Mouse (Mus musculus) heart, embryonic 11.5 days (tissue): ENCODE measurements around the gene Strc. TPM values are rescaled to one million over a fixed set of nuclear protein-coding genes. Genes with fewer than 3 reads are reported as not detected.

Experiments
- ATAC-seq: fragments of 200-750 bp; cut with Nextera tagmentation; replicated peaks from 2 replicates; pipeline ENCODE4 v1.8.0; 2017; ENCODE audit warnings: moderate library complexity; ENCODE audit not compliant: insufficient number of reproducible peaks, low FRiP score, low TSS enrichment
- H3K27ac ChIP-seq: fragments of 300-500 bp; sonication (generic); 2 replicates; pipeline ENCODE4 v1.5.1; 2014; ENCODE audit warnings: mild to moderate bottlenecking, low read depth, low read length
- H3K27me3 ChIP-seq: fragments of 300-500 bp; sonication (generic); 2 replicates; pipeline ENCODE4 v1.6.1; 2014; ENCODE audit warnings: mild to moderate bottlenecking, low read length, mixed read lengths; ENCODE audit not compliant: control insufficient read depth, insufficient read depth
- H3K36me3 ChIP-seq: fragments of 300-500 bp; sonication (generic); 2 replicates; pipeline ENCODE4 v1.6.1; 2014; ENCODE audit warnings: mild to moderate bottlenecking, low read length, moderate library complexity, mixed read lengths; ENCODE audit not compliant: control insufficient read depth, insufficient read depth
- H3K4me1 ChIP-seq: fragments of 300-500 bp; sonication (generic); 2 replicates; pipeline ENCODE4 v1.6.1; 2014; ENCODE audit warnings: low read length; ENCODE audit not compliant: control insufficient read depth, insufficient read depth
- H3K4me2 ChIP-seq: fragments of 300-500 bp; sonication (generic); 2 replicates; pipeline ENCODE4 v1.6.1; 2014; ENCODE audit warnings: mild to moderate bottlenecking, moderate library complexity
- H3K4me3 ChIP-seq: fragments of 300-500 bp; sonication (generic); 2 replicates; pipeline ENCODE4 v1.5.1; 2014; ENCODE audit warnings: low read depth, low read length
- H3K9ac ChIP-seq: fragments of 300-500 bp; sonication (generic); 2 replicates; pipeline ENCODE4 v1.6.1; 2014; ENCODE audit warnings: mild to moderate bottlenecking, low read depth, low read length, moderate library complexity
- H3K9me3 ChIP-seq: fragments of 300-500 bp; sonication (generic); replicated peaks from 2 replicates; pipeline ENCODE4 v1.6.1; 2016; ENCODE audit warnings: low read length; ENCODE audit not compliant: control insufficient read depth
- WGBS: fragments of 180-500 bp; shearing (Covaris S2); extraction: QIAGEN DNeasy Blood & Tissue Kit; methylation state at CpG from one replicate; pipeline ENCODE4 v1.1.7; 2014; ENCODE audit not compliant: insufficient replicate concordance; 5-methylcytosine and 5-hydroxymethylcytosine counted together
- polyA plus RNA-seq: library from polyadenylated mRNA; unstranded; fragments of >200 nt; fragmentation: Nextera tagmentation; extraction: Ambion mirVana; gene quantifications from 2 replicates; pipeline ENCODE4 v1.2.1, GENCODE M21; 2014

The Strc gene
- polyA plus RNA-seq, 1 experiment from 2014 or later: 0.03 TPM

DNA sequence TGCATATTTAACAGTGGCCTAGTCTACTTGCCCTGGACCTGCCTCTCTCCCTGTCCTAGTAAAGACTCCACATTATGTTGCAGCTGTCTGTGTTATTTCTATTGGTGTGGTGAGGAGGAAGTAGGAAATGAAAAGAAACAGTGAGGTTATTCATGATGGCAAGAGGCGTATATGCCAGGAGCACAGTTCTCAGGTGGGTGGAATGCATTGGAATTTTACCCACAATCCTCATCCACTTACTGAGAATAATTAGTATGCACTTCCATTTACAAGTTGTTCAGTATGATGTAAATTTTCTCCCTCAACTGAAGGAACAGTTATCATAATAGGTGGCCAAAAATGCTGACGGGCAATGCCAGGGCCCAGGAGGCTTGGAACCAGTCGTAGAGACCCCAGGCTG is 23.3 kb downstream of the Strc start:
- Histone ChIP-seq H3K36me3 (no peaks in the 10 kb centered on the region), H3K27ac (no peak overlapping the region), H3K4me1 (peaks cover under 1% of the 10 kb centered on the region), H3K9ac (no peak overlapping the region), H3K4me2 (no peak overlapping the region), H3K9me3 (no peaks in the 10 kb centered on the region), H3K27me3 (peaks cover 10% of the 10 kb centered on the region), H3K4me3 (no peak overlapping the region)
- ATAC-seq: no peak
- WGBS: 80% methylated on average over 3 of the region's 3 CpGs

DNA sequence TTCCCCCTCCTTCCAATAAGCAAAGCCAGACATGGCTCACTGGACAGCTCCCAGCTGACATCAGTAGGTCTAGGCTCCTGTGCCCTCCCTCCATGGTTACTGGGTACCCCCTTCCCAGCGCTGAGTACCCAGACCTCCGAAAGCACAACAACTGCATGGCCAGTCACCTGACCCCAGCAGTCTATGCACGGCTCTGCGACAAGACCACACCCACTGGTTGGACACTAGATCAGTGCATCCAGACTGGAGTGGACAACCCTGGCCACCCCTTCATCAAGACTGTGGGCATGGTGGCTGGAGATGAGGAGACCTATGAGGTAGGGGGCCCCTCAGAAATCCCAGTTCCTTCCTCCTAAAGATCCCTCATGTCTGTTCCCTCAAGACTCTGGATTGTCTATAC is 27.5 kb downstream of the Strc start:
- no peak for ATAC-seq
- Histone ChIP-seq H3K27ac (no peak overlapping the region), H3K9ac (no peak overlapping the region), H3K4me2 (no peak overlapping the region), H3K9me3 (no peaks in the 10 kb centered on the region), H3K36me3 (no peaks in the 10 kb centered on the region), H3K4me1 (peaks cover 5% of the 10 kb centered on the region), H3K4me3 (no peak overlapping the region), H3K27me3 (peaks cover 25% of the 10 kb centered on the region)
- 36% methylated on average over 4 of the region's 4 CpGs for WGBS

DNA sequence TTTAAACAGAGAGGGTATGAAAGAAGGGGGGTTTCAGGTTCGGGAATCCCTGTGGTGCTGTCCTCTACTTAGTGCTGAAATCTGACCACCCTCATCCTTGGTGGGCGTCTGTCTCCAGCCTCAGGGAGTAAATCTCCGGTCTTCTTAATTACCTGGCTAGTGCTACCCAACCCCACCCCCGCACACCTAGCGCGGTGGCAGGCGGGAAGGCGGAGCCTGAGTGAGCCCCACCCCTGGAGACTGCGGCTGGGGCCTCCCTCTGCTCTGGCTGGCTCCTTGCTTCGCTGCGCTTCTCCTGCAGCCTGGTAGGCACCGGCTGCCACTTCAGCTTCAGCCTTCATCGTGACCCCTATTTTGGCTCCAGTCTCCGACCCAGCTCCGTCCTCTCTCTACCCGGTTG is 28.6 kb downstream of the Strc start:
- ATAC-seq: no peak
- Histone ChIP-seq H3K27me3 (peaks cover 25% of the 10 kb centered on the region), H3K4me3 (0 out of 2 replicates have a peak overlapping the region, but pooled peaks have one; percentile 1), H3K9ac (no peak overlapping the region), H3K4me2 (peak overlapping the region; percentile 49), H3K36me3 (no peaks in the 10 kb centered on the region), H3K27ac (no peak overlapping the region), H3K4me1 (peaks cover 14% of the 10 kb centered on the region), H3K9me3 (no peaks in the 10 kb centered on the region)
- WGBS: 2% methylated on average over 16 of the region's 16 CpGs

DNA sequence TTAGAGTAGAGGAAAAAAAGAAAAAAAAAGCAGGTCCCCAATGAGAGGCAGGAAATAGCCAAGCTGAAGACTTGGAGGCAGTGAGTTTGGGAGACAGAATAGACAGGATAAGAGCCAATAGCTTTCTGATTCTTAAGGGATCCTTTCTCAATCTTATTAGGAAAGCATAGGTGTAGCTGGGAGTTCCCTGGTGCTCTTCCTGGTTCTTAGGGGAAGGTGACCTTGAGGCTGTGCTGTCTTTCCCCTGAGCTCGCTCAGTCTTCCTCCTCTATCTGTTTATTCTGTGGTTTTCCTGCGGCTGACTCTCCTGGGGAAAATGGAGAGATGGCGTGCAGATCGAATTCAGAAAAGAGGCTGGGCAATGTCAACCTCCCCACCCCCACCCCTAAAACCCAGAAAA is 29.0 kb downstream of the Strc start:
- no peaks in the 10 kb centered on the region for H3K9me3 ChIP-seq
- WGBS: 6% methylated on average over 4 of the region's 4 CpGs
- no peak overlapping the region for H3K4me3 ChIP-seq
- no peak overlapping the region for H3K27ac ChIP-seq
- no peaks in the 10 kb centered on the region for H3K36me3 ChIP-seq
- H3K9ac ChIP-seq: no peak overlapping the region
- peaks cover 14% of the 10 kb centered on the region for H3K4me1 ChIP-seq
- H3K4me2 ChIP-seq: peak overlapping the region; percentile 49; the same call in 1 of the 2 replicates
- ATAC-seq: no peak
- H3K27me3 ChIP-seq: peaks cover 25% of the 10 kb centered on the region

DNA sequence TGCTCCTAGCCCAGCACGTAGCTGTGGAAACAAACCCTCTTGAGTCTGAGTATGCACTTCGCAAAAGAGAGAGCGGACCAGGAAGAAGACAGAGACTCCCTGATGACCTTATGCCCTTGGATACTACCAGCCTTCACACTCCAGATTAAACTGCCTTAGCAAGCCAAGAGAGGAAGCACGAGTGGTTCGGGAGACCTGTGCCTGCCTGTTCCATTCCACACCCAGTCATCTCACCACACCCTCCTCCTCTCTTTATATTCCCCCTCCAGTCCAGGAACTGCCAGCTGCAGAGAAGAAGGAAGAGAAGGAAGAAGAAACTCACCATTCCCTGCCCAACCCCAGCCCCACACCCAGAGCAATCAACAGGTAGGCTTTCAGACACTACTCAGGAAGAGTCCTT is 29.5 kb downstream of the Strc start, which contains the start of gene Ckmt1:
TSS of gene Ckmt1 (plus strand) at position 221 of the 400 bp plus-strand sequence.
- Histone ChIP-seq H3K4me1 (peaks cover 14% of the 10 kb centered on the region), H3K9ac (no peak within 1 kb of the TSS), H3K4me2 (peak within 1 kb of the TSS; percentile 49), H3K27me3 (peaks cover 25% of the 10 kb centered on the region), H3K36me3 (no peaks in the 10 kb centered on the region), H3K27ac (no peak within 1 kb of the TSS), H3K4me3 (0 out of 2 replicates have a peak within 1 kb of the TSS, but pooled peaks have one; percentile 1), H3K9me3 (no peaks in the 10 kb centered on the region)
- WGBS: 48% methylated on average over 5 of the region's 5 CpGs
- no peak for ATAC-seq

DNA sequence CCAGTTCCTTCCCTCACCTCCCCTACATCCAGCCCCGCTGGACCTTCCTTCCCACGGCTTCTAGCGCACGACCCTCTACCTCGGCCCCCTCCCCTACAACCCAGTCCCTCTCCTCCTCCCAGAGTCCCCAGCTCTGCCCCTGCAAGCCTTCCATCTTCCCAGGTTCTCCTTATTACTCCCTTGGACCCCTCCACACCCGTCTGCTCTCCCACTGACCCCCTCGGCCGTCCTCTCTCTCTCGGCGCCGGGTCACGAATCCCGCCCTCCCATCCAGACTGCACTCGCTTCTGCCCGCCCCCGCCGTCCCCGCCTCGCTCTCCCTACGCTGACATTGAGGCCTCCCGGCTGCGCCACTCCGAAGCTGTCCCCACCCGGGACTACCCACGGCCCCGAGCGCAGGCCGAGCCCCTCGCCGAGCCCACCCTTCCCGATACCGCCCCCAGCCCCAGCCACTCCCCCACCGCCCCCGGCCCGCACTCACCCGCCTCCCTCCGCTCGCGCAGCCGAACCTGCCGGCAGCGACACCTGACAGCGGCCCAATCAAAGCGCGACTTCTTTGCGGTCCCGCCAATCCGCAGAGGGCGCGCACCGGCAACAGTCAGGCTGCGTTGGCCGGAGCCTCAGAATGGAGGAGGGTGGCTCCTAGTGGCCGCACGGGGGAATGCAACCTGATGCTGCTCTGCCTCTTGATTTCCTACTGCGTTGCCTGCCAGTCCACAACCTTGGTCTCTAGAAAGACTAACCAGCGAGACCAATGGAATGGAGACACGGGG is 32.0 kb downstream of the Strc start, which contains the start of gene Ppip5k1:
TSS of gene Ppip5k1 (minus strand) at position 577 of the 773 bp plus-strand sequence.
- Histone ChIP-seq H3K9ac (peak within 1 kb of the TSS; percentile 74), H3K4me2 (peak within 1 kb of the TSS; percentile 88), H3K4me1 (peaks cover 14% of the 10 kb centered on the region), H3K27ac (no peak within 1 kb of the TSS), H3K27me3 (peaks cover 23% of the 10 kb centered on the region), H3K36me3 (no peaks in the 10 kb centered on the region), H3K4me3 (peak within 1 kb of the TSS; percentile 69), H3K9me3 (no peaks in the 10 kb centered on the region)
- WGBS: under 1% methylated on average over 58 of the region's 58 CpGs
- peak; percentile 93 for ATAC-seq

DNA sequence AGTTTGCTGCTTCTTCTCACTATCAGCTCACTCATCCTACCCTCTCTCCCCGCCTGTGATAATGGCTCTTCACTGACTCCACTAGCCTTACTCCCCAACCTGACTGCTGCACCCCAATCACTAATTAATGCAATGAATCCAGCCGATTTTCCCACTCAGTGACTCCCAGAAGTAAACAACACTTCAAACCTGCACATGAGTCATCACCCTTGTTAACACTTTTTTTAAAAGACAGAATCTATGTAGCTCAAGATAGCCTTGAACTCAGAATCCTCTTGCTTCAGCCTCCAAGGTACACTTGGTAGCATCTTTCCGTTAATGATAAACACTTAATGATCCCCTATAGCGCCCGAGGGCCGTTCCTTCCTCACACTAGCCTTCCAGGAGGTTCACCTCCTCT is 32.6 kb downstream of the Strc start:
- WGBS: 2% methylated on average over 6 of the region's 6 CpGs
- ATAC-seq: no peak
- H3K36me3 ChIP-seq: no peaks in the 10 kb centered on the region

DNA sequence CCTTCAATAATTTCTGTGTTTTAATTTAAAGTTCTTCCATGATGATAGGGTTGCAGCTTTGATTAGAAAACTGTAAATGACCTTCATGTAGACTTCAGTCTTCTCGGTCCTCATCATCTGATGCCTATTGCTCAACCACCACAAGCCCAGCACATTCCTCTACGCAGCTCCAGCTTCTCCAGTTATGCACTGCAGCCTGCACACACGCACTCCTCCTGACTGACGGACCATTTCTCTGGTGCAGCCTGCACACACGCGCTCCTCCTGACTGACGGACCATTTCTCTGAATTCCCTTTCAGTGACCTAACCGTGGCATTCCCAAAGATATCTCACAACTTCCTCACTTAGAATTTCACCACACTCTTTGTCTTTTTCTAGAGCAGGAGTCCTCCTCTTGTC is 33.8 kb downstream of the Strc start:
- Histone ChIP-seq H3K4me3 (no peak overlapping the region), H3K27me3 (peaks cover 11% of the 10 kb centered on the region; the same call in 1 of the 2 replicates), H3K9me3 (no peaks in the 10 kb centered on the region), H3K27ac (no peak overlapping the region), H3K4me1 (peaks cover 10% of the 10 kb centered on the region; the same call in 1 of the 2 replicates), H3K9ac (no peak overlapping the region), H3K36me3 (no peaks in the 10 kb centered on the region), H3K4me2 (no peak overlapping the region)
- WGBS: 44% methylated on average over 8 of the region's 8 CpGs
- no peak for ATAC-seq

More for the DNA sequence above, 32.6 kb downstream of the Strc start:
- Histone ChIP-seq H3K9me3 (no peaks in the 10 kb centered on the region), H3K27me3 (peaks cover 22% of the 10 kb centered on the region), H3K4me1 (peaks cover 14% of the 10 kb centered on the region), H3K4me2 (peak overlapping the region; percentile 88), H3K27ac (no peak overlapping the region), H3K4me3 (peak overlapping the region; percentile 69), H3K9ac (peak overlapping the region; percentile 74)

DNA sequence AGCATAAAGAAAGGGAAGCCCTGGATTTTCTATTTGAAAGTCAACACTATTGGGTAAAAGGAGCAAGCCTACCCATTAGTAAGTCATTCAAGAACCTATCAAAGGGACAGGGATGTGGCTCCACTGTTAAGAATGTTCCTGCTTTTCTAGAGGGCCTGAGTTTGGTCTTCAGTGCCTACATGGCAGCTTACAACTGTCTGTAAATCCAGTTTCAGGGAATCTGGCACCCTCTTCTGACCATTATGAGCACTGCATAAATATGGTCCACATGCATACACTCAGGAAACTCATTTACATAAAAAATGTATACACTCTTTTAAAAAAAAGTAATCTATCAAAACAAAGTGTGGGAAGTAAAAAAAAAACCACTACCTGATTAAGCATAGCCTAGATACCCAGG is 47.9 kb downstream of the Strc start:
- 0 out of 2 replicates have a peak, but pooled peaks cover 2% of the 10 kb centered on the region for H3K36me3 ChIP-seq
- H3K27ac ChIP-seq: no peak overlapping the region
- no peaks in the 10 kb centered on the region for H3K4me1 ChIP-seq
- no peak overlapping the region for H3K4me3 ChIP-seq
- no peaks in the 10 kb centered on the region for H3K27me3 ChIP-seq
- no peak for ATAC-seq
- no peaks in the 10 kb centered on the region for H3K9me3 ChIP-seq
- H3K4me2 ChIP-seq: no peak overlapping the region
- no peak overlapping the region for H3K9ac ChIP-seq
